Mouse (Mus musculus) kidney, postnatal 0 days (tissue): ENCODE data around the gene Gm17455. TPM values are rescaled to one million over a fixed set of nuclear protein-coding genes. Genes with fewer than 3 reads are reported as not detected.

Experiments
- ATAC-seq: fragments of 200-750 bp; cut with Nextera tagmentation; replicated peaks from 2 replicates; pipeline ENCODE4 v1.8.0; 2017; ENCODE audit warnings: low read depth, moderate number of reproducible peaks, moderate TSS enrichment, moderate library complexity; ENCODE audit not compliant: low FRiP score
- DNase-seq: peaks from one replicate; pipeline ENCODE4 v3.0.0-alpha.2; 2016; ENCODE audit warnings: low spot score
- H3K27ac ChIP-seq: fragments of 300-500 bp; sonication (generic); 2 replicates; pipeline ENCODE4 v1.5.1; 2014; ENCODE audit warnings: mild to moderate bottlenecking
- H3K27me3 ChIP-seq: fragments of 300-500 bp; sonication (generic); 2 replicates; pipeline ENCODE4 v1.6.1; 2014; ENCODE audit warnings: low read length, mixed read lengths; ENCODE audit not compliant: insufficient read depth
- H3K36me3 ChIP-seq: fragments of 300-500 bp; sonication (generic); 2 replicates; pipeline ENCODE4 v1.6.1; 2014; ENCODE audit warnings: low read length, mixed read lengths; ENCODE audit not compliant: insufficient read depth
- H3K4me1 ChIP-seq: fragments of 300-500 bp; sonication (generic); replicated peaks from 2 replicates; pipeline ENCODE4 v1.6.1; 2014; ENCODE audit warnings: antibody characterized with exemption, low read length, mixed read lengths; ENCODE audit not compliant: insufficient read depth
- H3K4me2 ChIP-seq: fragments of 300-500 bp; sonication (generic); 2 replicates; pipeline ENCODE4 v1.6.1; 2014; ENCODE audit warnings: mild to moderate bottlenecking, low read length, moderate library complexity, mixed read lengths
- H3K4me3 ChIP-seq: fragments of 300-500 bp; sonication (generic); replicated peaks from 2 replicates; pipeline ENCODE4 v1.5.1; 2014; ENCODE audit warnings: low read depth, low read length
- H3K9ac ChIP-seq: fragments of 300-500 bp; sonication (generic); 2 replicates; pipeline ENCODE4 v1.6.1; 2014; ENCODE audit warnings: low read depth, low read length
- H3K9me3 ChIP-seq: fragments of 300-500 bp; sonication (generic); replicated peaks from 2 replicates; pipeline ENCODE4 v1.6.1; 2016; ENCODE audit warnings: low read length, inconsistent platforms, mixed read lengths
- CTCF ChIP-seq: IDR thresholded peaks from 2 replicates; pipeline ENCODE4 v1.5.1; 2016; ENCODE audit warnings: antibody characterized with exemption, low read depth, mild to moderate bottlenecking, moderate library complexity
- WGBS: fragments of 180-500 bp; shearing (Covaris S2); extraction: QIAGEN DNeasy Blood & Tissue Kit; methylation state at CpG from one replicate; pipeline ENCODE4 v1.1.7; 2014; 5-methylcytosine and 5-hydroxymethylcytosine counted together
- polyA plus RNA-seq: library from polyadenylated mRNA; unstranded; fragments of >200 nt; fragmentation: Nextera tagmentation; extraction: Ambion mirVana; gene quantifications from 2 replicates; pipeline ENCODE4 v1.2.1, GENCODE M21; 2015

Gm17455 gene
- 0.74 and 0.84 TPM in 2 replicates for polyA plus RNA-seq

DNA sequence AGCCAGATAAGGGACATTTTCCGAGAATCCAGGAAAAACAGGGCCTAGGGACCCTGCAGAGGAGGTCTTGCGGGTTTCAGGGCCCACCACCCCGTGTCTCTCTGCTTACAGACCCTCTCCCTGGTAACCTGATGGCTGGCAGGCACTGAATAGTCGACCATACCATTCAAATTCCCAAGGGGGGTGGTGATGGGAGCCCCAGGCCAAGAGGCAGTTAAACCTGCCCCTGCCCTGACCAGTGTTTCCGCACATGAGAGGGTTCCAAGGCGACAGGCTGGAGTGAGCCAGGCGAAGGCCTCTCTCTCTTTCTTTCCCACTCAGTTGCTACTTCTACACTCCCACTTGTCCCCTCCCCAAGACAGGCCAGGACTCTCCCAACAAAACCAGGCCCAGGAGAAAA, at the start of gene Gm17455:
Gene Gm17455, plus strand, starts transcription at position 278 of the 400 bp plus-strand sequence.
- H3K9me3 ChIP-seq = no peaks in the 10 kb centered on the region
- H3K4me3 ChIP-seq = no peak within 1 kb of the TSS
- H3K9ac ChIP-seq = 0 out of 2 replicates have a peak within 1 kb of the TSS, but pooled peaks have one; percentile 13
- no peak within 1 kb of the TSS for H3K4me2 ChIP-seq
- H3K36me3 ChIP-seq = no peaks in the 10 kb centered on the region
- H3K27me3 ChIP-seq = no peaks in the 10 kb centered on the region
- H3K4me1 ChIP-seq = no peaks in the 10 kb centered on the region
- DNase-seq (no peak), ATAC-seq (no peak)
- 48% methylated on average over 7 of the region's 7 CpGs for WGBS
- TF ChIP-seq CTCF = no peak
- H3K27ac ChIP-seq = no peak within 1 kb of the TSS

DNA sequence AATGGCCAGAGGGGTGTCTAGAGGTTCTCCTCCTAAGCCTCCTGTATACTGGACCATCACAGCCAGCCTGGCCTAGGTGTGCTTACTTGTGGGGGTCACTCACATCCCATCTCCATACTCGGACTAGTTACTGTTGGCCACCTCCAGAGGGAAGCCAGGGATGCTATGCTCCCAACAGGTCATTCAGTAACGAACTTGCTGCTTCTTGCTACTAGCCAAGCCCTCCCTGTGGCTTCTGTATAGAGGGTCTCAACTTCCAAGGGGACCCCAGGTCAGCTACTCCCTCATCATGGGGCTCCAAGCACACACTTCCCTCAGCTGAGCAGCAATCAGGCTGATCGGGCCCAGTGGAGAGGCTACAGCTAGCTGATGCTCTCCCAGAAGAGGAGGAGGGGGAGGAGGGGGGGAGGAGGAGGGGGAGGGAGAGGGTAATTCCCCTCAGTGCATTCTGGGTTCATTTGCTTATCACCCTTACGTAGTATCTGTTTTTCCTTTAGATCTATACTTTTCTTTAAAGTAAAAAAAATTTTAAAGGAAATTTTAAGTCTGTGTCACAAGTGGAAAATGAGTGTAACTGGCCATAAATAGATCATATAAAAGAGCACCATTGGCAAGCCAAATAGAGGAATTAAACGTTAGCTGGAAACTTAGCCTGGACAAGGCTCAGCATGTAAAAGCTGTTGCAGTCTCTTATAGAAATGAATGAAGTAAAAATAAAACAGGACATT, 49.3 kb upstream of the Gm17455 start:
- Histone ChIP-seq H3K36me3 (no peaks in the 10 kb centered on the region), H3K4me2 (peak overlapping the region; percentile 31), H3K9me3 (no peaks in the 10 kb centered on the region), H3K27me3 (0 out of 2 replicates have a peak, but pooled peaks cover 2% of the 10 kb centered on the region), H3K4me1 (peaks cover 17% of the 10 kb centered on the region), H3K4me3 (0 out of 2 replicates have a peak overlapping the region, but pooled peaks have one; percentile 11), H3K27ac (peak overlapping the region; percentile 37; the same call in 1 of the 2 replicates), H3K9ac (no peak overlapping the region)
- no peak for TF ChIP-seq CTCF
- 38% methylated on average over 5 of the region's 5 CpGs for WGBS
- ATAC-seq = no peak
- no peak for DNase-seq

- Histone ChIP-seq H3K27ac (peak overlapping the region; percentile 82), H3K36me3 (no peaks in the 10 kb centered on the region), H3K27me3 (0 out of 2 replicates have a peak, but pooled peaks cover 2% of the 10 kb centered on the region), H3K4me3 (0 out of 2 replicates have a peak overlapping the region, but pooled peaks have one; percentile 11), H3K4me1 (peaks cover 17% of the 10 kb centered on the region), H3K4me2 (peak overlapping the region; percentile 31), H3K9ac (no peak overlapping the region), H3K9me3 (no peaks in the 10 kb centered on the region)
- WGBS = 22% methylated on average over 3 of the region's 3 CpGs
- DNase-seq = peak; percentile 93
- 0 out of 2 replicates have a peak, but pooled peaks have one; percentile 23 for ATAC-seq
- no peak for TF ChIP-seq CTCF
Observed at GRCm38 (mm10) chr10:60350805-60351167, 48.7 kb upstream of the Gm17455 start.

GRCm38 (mm10) chr10:60351248-60351647, 48.3 kb upstream of the Gm17455 start:
- H3K9me3 ChIP-seq = no peaks in the 10 kb centered on the region
- DNase-seq (no peak), ATAC-seq (no peak; the same call in 1 of the 2 replicates)
- H3K4me3 ChIP-seq = no peak overlapping the region
- peak overlapping the region; percentile 31 for H3K4me2 ChIP-seq
- WGBS = 17% methylated on average over 3 of the region's 3 CpGs
- H3K27ac ChIP-seq = peak overlapping the region; percentile 82
- H3K9ac ChIP-seq = no peak overlapping the region
- no peaks in the 10 kb centered on the region for H3K36me3 ChIP-seq
- peaks cover 16% of the 10 kb centered on the region for H3K4me1 ChIP-seq
- no peak for TF ChIP-seq CTCF
- H3K27me3 ChIP-seq = 0 out of 2 replicates have a peak, but pooled peaks cover 2% of the 10 kb centered on the region

DNA sequence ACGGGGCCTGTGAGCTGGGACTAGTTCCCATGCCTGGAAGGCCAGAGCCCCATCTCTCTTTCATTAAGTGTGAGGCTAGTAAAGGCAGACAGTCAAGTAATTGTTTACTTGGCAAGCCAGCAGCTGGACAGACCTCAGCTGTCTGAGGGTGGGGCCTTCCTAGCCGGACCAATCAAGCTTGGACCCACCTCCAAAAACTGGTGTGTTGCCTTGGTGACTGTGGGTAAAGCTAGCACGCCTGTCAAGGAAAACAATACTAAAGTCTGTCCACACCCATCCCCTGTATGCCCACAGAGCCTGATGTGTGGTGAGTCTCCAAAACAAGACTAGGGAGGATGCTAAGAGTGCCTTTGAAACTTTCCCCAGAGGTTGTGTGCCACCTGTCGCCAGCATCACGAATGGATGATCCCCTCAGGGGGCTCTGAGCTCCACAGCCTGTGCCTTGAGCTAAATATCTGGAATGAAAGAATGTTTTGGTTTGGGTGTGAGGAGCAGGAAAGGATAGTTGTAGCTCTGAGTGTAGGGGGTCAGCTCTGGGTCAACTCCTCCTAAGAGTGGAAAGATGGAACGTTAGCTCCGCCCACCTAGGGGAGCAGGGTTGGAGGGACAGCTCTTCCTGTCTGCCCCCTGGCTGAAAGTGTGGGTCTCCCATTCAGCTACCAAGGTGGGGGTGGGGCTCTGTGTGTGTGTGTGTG, 47.6 kb upstream of the Gm17455 start:
- Histone ChIP-seq H3K27ac (peak overlapping the region; percentile 82), H3K27me3 (0 out of 2 replicates have a peak, but pooled peaks cover 2% of the 10 kb centered on the region), H3K4me2 (peak overlapping the region; percentile 18), H3K36me3 (no peaks in the 10 kb centered on the region), H3K9ac (no peak overlapping the region), H3K4me3 (no peak overlapping the region), H3K9me3 (no peaks in the 10 kb centered on the region), H3K4me1 (peaks cover 10% of the 10 kb centered on the region)
- ATAC-seq (peak; percentile 51), DNase-seq (peak; percentile 85)
- 26% methylated on average over 7 of the region's 7 CpGs for whole genome bisulfite sequencing
- no peak for TF ChIP-seq CTCF

- H3K4me2 ChIP-seq = no peak overlapping the region
- peaks cover 7% of the 10 kb centered on the region for H3K4me1 ChIP-seq
- H3K36me3 ChIP-seq = no peaks in the 10 kb centered on the region
- H3K4me3 ChIP-seq = no peak overlapping the region
- TF ChIP-seq CTCF = no peak
- DNase-seq = no peak
- H3K9ac ChIP-seq = no peak overlapping the region
- no peak for ATAC-seq
- H3K9me3 ChIP-seq = no peaks in the 10 kb centered on the region
- no peak overlapping the region for H3K27ac ChIP-seq
- H3K27me3 ChIP-seq = no peaks in the 10 kb centered on the region
- WGBS = 56% methylated on average over 5 of the region's 5 CpGs
Observed at GRCm38 (mm10) chr10:60353241-60354002, 46.1 kb upstream of the Gm17455 start.
